41 mouse cellular contexts compared by ENCODE assay signal in the genomic region with DNA sequence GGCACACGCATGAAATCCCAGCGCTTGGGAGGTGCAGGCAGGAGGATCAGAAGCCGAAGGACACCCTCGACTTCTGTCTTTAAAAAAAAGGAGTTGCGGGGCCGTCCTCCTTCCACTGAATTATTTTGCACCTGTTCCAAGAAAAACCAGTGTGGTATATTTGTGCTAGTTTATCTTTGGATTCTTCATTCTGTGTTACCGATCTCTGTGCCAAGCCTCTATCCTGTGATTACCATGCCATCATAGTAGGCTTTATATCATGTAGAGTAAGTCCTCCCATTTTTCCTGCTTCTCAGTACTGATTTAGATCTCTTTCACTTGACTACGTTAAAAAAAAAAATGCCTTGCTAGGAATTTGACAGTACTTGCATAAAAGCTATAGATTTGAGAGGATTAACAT. TPM values are rescaled to one million over a fixed set of nuclear protein-coding genes. Genes with fewer than 3 reads are reported as not detected.
"Had no signal": no experiment of that assay in that cellular context is flagged by ENCODE, and none has a peak within 500 bp of the region (broad histone marks: within the 10 kb centered on the region; RNA-seq: fewer than 3 reads in every experiment).

No protein-coding gene starts in this region.

- DNase-seq: heart, postnatal 10 days; heart, postnatal 14 days; heart, postnatal 36 days; heart, postnatal 4 days; kidney, adult 11 months; kidney, adult 18-20 months; kidney, adult 2 months; kidney, adult 8-10 months; kidney, adult 9 months; kidney, postnatal 10 days; kidney, postnatal 14 days; kidney, postnatal 25 days; kidney, postnatal 36 days; kidney, postnatal 4 days; layer of hippocampus, adult 9-11 months; layer of hippocampus, postnatal 36 days had no signal

- ATAC-seq: hindbrain, embryonic 16.5 days; hindbrain, postnatal 0 days; inflammation-experienced regulatory T-cells, adult 6 months; intestine, embryonic 15.5 days; intestine, embryonic 16.5 days; intestine, postnatal 0 days had no signal

RNA-seq across cellular contexts. Expression of gene Gm14214, which starts 1.8 kb away (rescaled TPM):
- polyA plus RNA-seq: heart, embryonic 11.5 days; heart, embryonic 12.5 days; heart, embryonic 13.5 days; heart, embryonic 14.5 days; heart, embryonic 15.5 days; heart, embryonic 16.5 days; heart, postnatal 0 days; hindbrain, embryonic 10.5 days; hindbrain, embryonic 11.5 days; hindbrain, embryonic 12.5 days; hindbrain, embryonic 13.5 days; hindbrain, embryonic 14.5 days; hindbrain, embryonic 15.5 days; hindbrain, embryonic 16.5 days; hindbrain, postnatal 0 days; inflammation-experienced regulatory T-cells, adult 6 months; intestine, embryonic 14.5 days; intestine, embryonic 15.5 days; intestine, embryonic 16.5 days; intestine, postnatal 0 days; kidney, adult 2 months; kidney, embryonic 14.5 days; kidney, embryonic 15.5 days; kidney, embryonic 16.5 days; kidney, postnatal 0 days; large intestine, adult 2 months had no signal

RNA-seq across cellular contexts. Expression of gene a, which starts 19.6 kb away (rescaled TPM):
- polyA plus RNA-seq: heart, embryonic 12.5 days; heart, embryonic 14.5 days; heart, postnatal 0 days; inflammation-experienced regulatory T-cells, adult 6 months; intestine, embryonic 16.5 days; kidney, adult 2 months; kidney, embryonic 14.5 days had no signal
